Mouse (Mus musculus) heart, postnatal 14 days (tissue): ENCODE measurements at regions not wholly inside any gene's neighbourhood (a gene's known extent, or its start where the extent isn't known, plus 50 kb on each side); places are given as distances from the start of the nearest gene placed in this dataset.
A peak's percentile ranks its signal among the peaks of the same experiment; 100 is the strongest.
"Not testable (repeated sequence)": the region's sequence is repeated elsewhere in the genome, so short reads cannot be mapped to it uniquely, and the experiment has no call there.

ENCODE experiments used
- DNase-seq, 2 experiments: peaks; one replicate each; pipeline ENCODE4 v3.0.0; 2021 to 2022
- intact Hi-C: fragments of 180-260 bp; cut with DNase I; formaldehyde crosslinking; loops from one replicate; pipeline ENCODE4 v1.15.1; 2025

DNA sequence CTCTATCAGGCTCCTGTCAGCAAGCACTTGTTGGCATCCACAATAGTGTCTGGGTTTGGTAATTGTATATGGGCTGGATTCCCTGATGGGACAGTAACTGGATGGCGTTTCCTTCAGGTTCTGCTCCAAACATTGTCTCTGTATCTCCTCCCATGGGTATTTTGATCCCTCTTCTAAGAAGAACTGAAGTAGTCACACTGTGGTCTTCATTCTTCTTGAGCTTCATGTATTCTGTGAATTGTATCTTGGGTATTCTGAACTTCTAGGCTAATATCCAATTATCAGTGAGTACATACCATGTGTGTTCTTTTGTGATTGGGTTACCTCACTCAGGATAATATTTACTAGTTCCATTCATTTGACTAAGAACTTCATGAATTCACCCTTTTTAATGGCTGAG is 119.2 kb upstream of the Gm21119 start:
- DNase-seq, intact Hi-C loops: not testable (repeated sequence)

- DNase-seq, intact Hi-C loops: not testable (repeated sequence)
Observed at GRCm38 (mm10) chr8:20513920-20514319, 100.8 kb upstream of the Gm21119 start.

DNA sequence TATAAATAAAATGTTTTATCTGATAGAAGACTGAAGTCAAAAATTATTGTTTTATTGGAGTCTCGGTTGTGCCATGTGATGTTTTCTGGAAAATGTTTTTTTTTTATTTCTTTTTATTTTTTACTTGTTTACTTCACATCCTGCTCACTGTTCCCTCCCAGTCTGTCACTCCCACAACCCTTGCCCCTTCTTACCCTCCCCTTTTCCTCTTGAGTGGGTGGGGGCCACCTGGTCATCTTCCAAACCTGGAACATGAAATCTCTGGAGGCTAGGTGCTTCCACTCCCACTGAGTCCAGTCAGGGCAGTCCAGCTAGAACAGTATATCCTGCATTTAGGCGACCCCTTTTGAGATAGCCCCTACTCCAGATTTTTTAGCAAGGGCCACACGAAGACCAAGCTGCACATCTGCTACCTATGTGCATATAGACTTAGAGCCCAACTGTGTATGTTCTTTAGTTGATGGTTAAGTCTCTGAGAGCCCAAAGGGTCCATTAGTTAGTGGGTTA is 98.3 kb upstream of the Gm21119 start:
- DNase-seq, intact Hi-C loops: not testable (repeated sequence)

GRCm38 (mm10) chr8:20517551-20517950 is 97.2 kb upstream of the Gm21119 start:
- intact Hi-C loops, DNase-seq: not testable (repeated sequence)

DNA sequence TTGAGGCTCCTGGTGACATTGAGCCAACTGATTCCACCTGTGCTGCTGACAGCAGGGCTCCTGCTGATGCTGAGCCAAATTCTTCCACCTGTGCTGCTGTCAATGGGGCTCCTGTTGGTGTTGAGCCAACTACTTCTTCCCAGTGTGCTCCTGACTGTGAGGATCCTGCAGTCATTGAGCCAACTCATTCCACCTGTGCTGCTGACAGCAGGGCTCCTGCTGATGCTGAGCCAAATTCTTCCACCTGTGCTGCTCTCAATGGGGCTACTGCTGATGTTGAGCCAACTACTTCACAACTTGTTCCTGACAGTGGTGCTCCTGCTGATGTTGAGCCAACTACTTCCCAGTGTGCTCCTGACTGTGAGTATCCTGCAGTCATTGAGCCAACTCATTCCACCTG is 90.2 kb upstream of the Gm21119 start:
- not testable (repeated sequence) for DNase-seq

DNA sequence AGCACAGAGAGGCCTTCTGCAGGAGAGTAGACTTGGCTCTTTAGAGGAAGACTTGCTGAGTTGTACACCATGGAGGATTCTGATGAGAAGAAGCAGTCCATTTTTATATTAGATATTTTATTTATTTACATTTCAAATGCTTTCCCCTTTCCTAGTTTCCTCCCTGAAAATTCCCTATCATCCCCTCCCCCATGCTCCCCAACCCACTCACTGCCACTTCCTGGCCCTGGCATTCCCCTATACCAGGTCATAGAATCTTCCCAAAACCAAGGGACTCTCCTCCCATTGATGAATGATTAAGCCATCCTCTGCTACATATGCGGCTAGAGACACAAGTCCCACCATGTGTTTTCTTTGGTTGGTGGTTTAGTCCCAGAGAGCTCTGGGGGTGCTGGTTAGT is 85.7 kb upstream of the Gm21119 start:
- DNase-seq, intact Hi-C loops: not testable (repeated sequence)

More for the DNA sequence above, 90.2 kb upstream of the Gm21119 start:
- intact Hi-C loops, result not testable (repeated sequence)

DNA sequence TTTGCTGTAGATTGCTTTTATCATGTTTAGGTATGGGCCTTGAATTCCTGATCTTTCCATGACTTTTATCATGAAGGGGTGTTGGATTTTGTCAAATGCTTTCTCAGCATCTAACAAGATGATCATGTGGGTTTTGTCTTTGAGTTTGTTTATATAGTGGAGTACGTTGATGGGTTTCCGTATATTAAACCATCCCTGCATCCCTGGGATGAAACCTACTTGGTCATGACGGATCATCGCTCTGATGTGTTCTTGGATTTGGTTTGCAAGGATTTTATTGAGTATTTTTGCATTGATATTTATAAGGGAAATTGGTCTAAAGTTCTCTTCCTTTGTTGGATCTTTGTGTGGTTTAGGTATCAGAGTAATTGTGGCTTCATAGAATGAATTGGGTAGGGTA is 75.7 kb upstream of the Gm21119 start:
- DNase-seq, intact Hi-C loops: not testable (repeated sequence)

GRCm38 (mm10) chr8:20544084-20544483 is 70.6 kb upstream of the Gm21119 start:
- DNase-seq, intact Hi-C loops: not testable (repeated sequence)

DNA sequence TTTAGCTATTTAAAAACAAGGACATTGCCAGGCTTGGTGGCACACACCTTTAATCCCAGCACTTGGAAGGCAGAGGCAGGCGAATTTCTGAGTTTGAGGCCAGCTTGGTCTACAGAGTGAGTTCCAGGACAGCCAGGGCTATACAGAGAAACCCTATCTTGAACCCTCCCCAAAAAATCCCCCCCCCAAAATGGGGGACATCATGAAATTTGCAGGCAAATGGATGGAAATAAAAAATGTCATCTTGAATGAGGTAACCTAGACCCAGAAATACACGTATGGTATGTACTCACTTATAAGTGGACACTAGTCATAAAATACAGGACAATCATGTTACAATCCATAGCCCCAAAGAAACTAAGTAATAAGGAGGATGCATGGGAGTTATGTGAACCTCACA is 69.4 kb upstream of the Gm21119 start:
- DNase-seq, intact Hi-C loops: not testable (repeated sequence)

GRCm38 (mm10) chr8:20546401-20546800 is 68.3 kb upstream of the Gm21119 start:
- intact Hi-C loops, DNase-seq: not testable (repeated sequence)

GRCm38 (mm10) chr8:20550054-20550778 is 64.5 kb upstream of the Gm21119 start:
- intact Hi-C loops, result not testable (repeated sequence)
- peak; percentile 89 to 92 for DNase-seq

DNA sequence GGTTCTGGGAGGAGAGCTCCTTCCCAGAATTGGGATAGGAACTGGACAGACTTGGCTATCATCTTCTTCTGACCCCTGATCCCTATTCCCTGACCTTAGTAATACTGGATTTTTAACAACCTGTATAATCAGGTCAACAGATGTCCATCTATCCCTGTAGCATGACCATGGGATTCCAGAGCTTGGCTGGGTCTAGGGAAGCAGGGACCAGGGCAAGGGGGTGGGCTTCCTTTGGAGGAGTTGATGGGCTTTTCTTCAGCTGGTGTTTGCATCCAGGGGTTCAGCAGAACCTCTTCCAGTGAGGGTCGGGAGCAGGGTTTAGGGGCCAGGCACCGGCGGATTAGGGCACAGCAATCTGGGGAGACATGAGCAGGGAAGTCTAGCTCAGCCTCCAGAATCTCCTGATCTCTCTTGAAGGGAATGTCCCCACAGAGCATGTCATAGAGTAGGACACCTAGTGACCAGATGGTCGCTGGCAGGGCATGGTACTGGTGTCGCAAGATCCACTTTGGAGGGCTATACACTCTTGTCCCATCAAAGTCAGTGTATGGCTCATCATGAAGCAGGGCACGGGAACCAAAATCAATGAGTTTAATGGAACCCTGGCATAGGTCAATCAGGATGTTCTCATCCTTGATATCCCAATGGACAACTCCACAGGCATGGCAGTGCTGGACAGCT is 58.1 kb upstream of the Gm21119 start:
- DNase-seq, intact Hi-C loops: not testable (repeated sequence)

DNA sequence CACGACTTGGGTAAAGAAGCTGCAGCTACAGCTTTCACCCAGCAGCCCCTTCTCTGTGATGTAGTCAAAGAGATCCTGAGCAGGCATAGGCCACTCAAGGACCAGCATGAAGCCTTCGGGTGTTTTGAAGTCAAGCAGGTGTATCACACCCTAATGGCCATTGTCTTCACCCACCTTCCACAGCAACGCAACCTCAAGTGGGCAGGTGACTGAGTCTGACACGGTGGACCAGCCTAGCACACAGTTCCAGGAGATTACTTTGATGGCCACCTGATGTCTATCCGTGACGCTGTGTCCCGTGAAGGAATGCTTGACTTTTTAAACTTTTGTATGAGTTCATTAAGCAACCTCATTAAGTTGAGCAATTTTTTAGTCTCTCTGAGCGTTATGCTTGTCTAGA is 57.5 kb upstream of the Gm21119 start:
- intact Hi-C loops, DNase-seq: not testable (repeated sequence)

GRCm38 (mm10) chr8:20557609-20558008 is 57.1 kb upstream of the Gm21119 start:
- peak; percentile 32 to 51 for DNase-seq

More at GRCm38 (mm10) chr8:20557609-20558008, 57.1 kb upstream of the Gm21119 start:
- intact Hi-C loops, result not testable (repeated sequence)
